Mouse (Mus musculus) mouse trophoblast stem cell (cell line): ENCODE results near the gene Hoxa6.

ENCODE experiments used
- in situ Hi-C, 2 experiments: fragments of 300-500 bp; cut with MseI, MboI; formaldehyde crosslinking; loops; 2 replicates in 1 of 2; 3 replicates in 1 of 2; pipeline ENCODE4 v1.15.1; 2025

The Hoxa6 gene

GRCm38 (mm10) chr6:52215771-52216535 is 7.4 kb upstream of the Hoxa6 start:
- in situ Hi-C loops: loop anchor here in 1 of 2 experiments (25.0 kb wide), 1 partner anchor 604 kb away; no protein-coding TSS in a partner anchor

DNA sequence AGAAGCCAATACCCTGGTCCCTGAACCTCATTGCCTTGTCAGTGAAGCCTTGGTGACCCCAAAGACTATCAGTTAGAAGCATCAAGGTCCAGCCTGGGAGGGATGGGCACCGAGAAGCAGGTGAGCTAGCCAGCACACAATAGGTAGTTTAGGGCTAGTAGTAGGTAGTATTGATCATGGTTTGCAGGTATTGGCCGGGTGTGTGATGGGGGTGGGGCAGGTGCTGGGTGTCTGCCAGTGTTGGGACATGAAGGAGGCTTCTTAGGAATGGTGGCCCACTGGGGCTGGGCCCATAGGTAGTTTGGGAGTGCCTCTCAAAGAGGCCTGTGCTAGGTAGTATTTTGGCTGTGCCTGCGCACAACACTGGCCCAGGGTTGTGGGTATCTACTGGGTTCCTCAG is 6.5 kb upstream of the Hoxa6 start:
- in situ Hi-C loops: loop anchor here in 1 of 2 experiments (25.0 kb wide), 1 partner anchor 603 kb away; no protein-coding TSS in a partner anchor

DNA sequence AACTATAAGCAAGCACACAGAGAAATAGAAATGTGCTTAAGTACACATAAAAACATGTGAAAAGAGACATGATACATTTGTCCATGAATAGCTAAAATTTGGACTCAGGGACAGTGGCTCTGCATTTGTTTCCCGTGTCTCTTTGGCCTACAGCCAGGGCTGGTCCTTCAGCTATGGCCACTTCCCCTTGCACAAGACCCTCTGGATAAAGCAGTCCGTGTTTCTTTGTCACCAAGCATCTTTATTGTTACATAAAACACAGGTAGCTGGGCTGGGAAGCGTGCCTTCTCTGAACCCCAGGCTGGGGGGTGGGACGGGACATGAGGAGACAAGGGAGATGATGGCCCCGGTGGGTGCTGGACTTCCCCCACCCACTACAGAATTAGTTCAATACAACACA is 5.7 kb upstream of the Hoxa6 start:
- in situ Hi-C loops: loop anchor here in 1 of 2 experiments (25.0 kb wide), 1 partner anchor 602 kb away; no protein-coding TSS in a partner anchor

- in situ Hi-C loops: loop anchor here in 1 of 2 experiments (25.0 kb wide), 1 partner anchor 601 kb away; no protein-coding TSS in a partner anchor
Observed at GRCm38 (mm10) chr6:52213119-52213986, 4.8 kb upstream of the Hoxa6 start, which contains the start of the genes Hoxa3 and Gm28308. Gene Hoxa3, minus strand, starts transcription at chr6:52213336. Gene Gm28308, minus strand, starts transcription at chr6:52213339.

GRCm38 (mm10) chr6:52212556-52213118 is 4.1 kb upstream of the Hoxa6 start:
- in situ Hi-C loops: loop anchor here in 1 of 2 experiments (25.0 kb wide), 1 partner anchor 600 kb away; no protein-coding TSS in a partner anchor

DNA sequence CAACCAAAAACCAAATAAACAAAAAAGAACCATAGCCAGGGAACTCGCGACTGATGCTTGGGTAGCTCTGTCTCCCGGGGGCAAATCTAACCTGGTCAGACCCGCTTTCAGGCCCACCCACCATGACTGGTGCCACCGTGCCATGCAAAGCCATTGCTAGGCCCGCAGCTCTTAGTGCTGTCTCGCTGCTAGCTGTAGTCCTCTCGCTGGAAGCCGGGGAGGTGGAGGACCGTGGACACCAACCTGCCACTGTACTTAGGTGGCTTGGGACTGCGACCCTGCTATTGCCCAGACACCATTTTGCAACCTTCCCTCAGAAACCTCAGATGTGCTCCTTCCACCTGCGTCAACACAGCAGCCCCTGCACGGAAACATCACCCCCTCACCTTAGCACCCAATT is 3.4 kb upstream of the Hoxa6 start:
- in situ Hi-C loops: loop anchor here in 1 of 2 experiments (25.0 kb wide), 1 partner anchor 600 kb away; no protein-coding TSS in a partner anchor

DNA sequence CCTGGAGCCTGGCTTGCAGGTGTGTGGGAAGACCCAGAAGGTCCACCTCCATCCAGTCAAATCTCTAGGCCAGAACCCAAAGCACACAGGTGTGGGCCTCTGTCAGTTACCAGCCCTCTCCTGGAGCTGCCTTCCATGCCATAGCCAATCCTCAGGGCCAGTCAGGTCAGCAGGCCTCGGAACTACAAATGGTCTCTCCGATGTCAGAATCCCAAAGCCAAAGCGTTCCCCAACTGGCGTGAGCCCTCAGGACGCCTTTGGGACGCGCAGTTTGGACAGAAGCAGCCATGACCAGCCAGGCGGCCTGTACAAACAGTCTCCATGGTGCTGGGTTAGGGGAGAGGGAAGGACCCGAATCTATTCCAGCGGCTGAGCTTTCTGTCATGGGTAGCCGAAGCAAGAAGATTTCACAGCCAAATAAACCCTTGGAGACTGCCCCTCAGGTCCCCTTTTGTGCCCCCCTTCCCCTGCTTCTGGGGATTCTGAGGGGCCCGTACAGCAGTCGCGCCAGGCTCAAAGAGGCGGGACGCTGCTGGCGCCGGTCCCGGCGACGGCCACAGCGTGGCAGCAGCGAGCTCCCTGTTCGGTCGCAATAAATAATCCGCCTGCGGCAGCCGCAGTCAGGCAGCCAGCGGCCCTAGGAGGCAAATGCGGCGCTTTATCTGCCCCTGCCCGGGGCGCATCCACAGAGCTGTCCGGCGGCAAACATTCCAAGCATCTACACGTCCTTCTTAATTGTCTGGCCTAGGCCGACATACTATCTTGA is 2.8 kb upstream of the Hoxa6 start:
- in situ Hi-C loops: loop anchor here in 1 of 2 experiments (25.0 kb wide), 1 partner anchor 599 kb away; no protein-coding TSS in a partner anchor

- in situ Hi-C loops: loop anchor here (10.0 to 25.0 kb wide), 3 partner anchors 205 to 597 kb away; no protein-coding TSS in a partner anchor
Observed at GRCm38 (mm10) chr6:52209685-52210046, 1.1 kb upstream of the Hoxa6 start.

DNA sequence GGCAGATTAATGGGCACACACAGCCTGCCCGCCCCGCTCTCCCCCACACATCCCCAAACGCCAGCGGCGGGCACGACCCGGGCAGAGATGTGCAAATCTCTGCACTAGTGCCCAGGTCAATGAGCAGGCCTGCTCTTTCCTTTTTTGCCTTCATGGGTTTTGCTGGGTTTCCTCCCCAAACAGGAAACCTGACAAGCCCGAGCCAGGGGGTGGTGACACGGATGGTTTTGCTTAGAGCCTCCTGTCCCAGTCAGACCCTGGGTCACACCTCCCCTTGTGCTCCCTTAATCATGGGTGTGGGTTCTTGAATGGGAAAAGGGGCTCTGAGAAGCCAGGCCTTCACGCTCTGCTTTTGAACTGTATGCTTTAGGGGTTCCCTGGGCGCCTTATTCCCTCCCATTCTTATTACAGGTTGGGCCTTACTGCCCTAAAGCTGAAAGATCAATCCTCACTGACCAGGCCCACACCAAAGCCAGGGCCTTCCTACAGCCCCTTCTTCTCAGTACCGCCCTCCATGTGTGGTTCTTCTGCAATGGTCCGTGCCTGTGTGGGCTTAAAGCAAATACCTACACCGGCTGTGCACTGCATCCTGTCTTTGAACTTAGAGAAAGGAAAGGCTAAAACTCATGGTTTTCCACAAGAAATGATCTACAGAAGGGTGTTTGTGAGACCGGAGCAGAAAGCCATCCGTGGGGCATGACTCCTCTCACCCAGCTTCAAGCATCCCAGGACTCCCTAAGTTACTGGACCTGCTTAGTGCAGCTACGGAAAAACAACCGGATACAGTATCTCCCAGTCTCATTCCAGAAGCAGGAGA is 554 bp upstream of the Hoxa6 start:
- in situ Hi-C loops: loop anchor here (10.0 to 25.0 kb wide), 3 partner anchors 204 to 597 kb away; no protein-coding TSS in a partner anchor

DNA sequence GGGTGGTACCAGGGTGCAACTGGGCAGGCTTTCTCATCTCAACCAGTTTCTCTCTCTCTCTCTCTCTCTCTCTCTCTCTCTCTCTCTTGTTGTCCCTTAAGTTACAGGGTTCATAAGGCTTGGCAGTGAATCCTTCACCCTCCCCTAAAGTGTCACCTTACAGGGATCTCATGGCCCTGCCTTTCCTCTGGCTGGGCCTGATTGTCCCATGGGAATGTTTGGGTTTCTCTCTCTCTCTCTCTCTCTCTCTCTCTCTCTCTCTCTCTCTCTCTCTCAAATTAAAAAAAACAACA is 892 bp downstream of the Hoxa6 start:
- in situ Hi-C loops: loop anchor here (10.0 to 25.0 kb wide), 3 partner anchors 203 to 595 kb away; no protein-coding TSS in a partner anchor

DNA sequence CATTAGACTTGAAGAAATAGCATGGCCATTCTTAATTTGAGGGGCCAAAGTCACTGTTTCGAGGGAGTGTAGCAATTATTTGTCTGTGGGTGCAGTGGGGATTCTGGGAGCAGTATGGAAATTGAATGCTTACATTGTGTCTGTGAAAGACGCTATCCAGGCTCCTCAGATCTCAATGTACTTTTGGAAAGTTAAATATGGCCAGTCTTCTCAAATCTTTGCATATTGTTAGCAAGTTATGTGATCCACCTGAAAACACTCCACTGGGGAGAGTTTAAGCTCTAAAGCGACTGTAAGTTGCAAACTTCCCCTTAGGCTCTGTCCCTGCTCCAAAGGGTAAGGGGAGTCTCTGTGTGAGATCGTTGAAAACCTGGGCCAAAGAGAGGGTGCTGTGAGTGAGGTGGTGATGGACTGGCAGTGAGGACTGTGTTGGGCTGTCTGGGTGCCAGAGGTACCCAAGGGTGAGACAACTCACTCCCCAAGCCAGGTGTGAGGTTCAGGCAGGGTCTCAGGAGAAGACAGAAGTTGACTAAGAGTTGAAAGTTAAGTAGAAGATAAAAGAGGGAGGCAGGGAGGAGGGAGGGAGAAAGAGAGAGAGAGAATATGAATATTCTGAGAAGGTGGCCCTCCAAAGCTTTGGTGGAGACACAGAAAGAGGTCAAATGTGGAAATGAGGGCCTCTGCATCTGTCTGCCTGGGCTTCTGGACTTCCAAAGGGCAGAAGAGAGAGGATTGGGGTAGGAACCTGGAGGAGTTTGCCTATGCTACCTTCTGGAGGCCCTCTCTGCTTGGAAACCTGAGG is 1.4 kb downstream of the Hoxa6 start:
- in situ Hi-C loops: loop anchor here (10.0 to 25.0 kb wide), 3 partner anchors 202 to 595 kb away; no protein-coding TSS in a partner anchor

DNA sequence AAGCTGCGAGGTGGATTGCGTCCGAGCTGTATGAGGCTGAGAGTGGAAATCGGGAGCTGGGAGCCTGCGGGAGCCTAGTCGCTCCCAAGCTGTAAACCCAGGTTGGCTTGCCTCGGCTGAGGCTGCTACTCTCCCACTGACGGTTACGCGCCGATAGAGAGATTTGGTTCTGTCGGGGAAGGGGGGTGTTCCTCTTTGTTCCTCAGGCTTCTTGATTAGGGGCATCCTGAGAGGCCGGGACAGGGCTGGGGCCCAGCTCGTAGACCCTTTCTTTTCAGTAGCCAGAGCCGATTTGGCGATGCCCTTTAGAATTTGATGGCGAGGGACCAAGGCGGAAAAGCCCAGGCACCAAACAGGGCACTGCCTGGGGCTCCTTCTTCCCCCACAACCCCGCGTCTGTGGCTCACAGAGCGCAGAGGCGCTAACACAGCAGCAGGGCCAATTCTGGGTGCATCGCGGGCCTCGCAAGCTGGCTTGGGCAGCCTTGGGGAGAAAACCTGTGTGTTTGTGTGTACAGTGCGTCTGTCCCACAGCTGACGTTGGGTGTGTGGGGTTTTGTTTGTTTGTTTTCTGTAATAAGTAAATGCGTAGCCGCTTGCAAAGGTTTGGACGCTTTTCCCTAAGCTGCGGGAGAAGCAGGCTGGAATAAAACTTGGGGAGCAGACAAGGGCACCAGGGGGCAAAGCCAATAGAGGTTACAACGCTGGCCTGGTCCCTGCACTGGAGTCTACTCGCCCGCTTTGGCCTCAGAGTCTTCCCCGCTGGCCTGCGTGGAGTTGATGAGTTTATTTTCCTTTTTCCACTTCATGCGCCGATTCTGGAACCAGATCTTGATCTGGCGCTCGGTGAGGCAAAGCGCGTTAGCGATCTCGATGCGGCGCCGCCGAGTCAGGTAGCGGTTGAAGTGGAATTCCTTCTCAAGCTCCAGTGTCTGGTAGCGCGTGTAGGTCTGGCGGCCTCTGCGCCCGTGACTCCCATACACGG is 2.6 kb downstream of the Hoxa6 start:
- in situ Hi-C loops: loop anchor here (10.0 to 25.0 kb wide), 3 partner anchors 201 to 594 kb away; no protein-coding TSS in a partner anchor

DNA sequence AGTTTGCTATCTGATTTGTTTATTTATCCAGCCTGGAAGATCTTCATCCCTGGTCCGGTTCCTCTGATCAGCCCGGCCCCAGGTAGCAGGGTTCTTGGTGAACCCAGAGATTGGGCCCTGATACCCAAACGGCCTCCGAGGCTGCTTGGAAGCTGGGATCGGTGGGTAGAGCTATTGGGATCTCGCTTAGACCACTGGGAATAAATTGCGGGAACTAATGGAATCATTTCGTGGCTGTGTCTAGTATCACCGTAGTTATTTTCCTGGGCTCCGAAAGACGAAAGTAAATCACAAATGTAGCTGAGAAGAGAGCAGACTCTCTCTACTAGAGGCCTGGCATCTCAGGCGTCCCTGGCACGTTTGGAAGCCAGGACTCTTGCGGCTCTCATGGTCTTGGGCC is 3.3 kb downstream of the Hoxa6 start:
- in situ Hi-C loops: loop anchor here (10.0 to 25.0 kb wide), 3 partner anchors 200 to 593 kb away; no protein-coding TSS in a partner anchor

DNA sequence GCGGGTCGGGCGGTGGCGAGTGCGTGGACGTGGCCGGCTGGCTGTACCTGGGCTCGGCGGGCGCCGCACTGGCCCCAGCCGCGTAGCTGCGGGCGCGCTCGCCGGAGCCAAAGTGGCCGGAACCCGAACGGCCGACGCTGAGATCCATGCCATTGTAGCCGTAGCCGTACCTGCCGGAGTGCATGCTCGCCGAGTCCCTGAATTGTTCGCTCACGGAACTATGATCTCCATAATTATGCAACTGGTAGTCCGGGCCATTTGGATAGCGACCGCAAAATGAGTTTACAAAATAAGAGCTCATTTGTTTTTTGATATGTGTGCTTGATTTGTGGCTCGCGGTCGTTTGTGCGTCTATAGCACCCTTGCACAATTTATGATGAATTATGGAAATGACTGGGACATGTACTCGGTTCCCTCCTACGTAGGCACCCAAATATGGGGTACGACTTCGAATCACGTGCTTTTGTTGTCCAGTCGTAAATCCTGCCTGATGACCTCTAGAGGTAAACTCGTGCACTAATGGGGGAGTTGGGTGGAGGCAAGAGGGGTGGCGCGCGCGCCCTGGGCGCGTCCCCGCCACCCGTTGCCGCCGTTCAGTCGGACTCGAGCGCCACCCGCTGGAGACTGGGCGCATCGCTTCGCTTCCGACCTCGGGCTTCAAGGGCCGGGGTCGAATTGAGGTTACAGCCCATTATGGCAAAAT is 4.3 kb downstream of the Hoxa6 start, which contains the start of gene Hoxa5:
Gene Hoxa5 (minus strand): TSS at position 538 of the 703 bp plus-strand sequence.
- in situ Hi-C loops: loop anchor here (10.0 to 25.0 kb wide), 3 partner anchors 199 to 592 kb away; no protein-coding TSS in a partner anchor

DNA sequence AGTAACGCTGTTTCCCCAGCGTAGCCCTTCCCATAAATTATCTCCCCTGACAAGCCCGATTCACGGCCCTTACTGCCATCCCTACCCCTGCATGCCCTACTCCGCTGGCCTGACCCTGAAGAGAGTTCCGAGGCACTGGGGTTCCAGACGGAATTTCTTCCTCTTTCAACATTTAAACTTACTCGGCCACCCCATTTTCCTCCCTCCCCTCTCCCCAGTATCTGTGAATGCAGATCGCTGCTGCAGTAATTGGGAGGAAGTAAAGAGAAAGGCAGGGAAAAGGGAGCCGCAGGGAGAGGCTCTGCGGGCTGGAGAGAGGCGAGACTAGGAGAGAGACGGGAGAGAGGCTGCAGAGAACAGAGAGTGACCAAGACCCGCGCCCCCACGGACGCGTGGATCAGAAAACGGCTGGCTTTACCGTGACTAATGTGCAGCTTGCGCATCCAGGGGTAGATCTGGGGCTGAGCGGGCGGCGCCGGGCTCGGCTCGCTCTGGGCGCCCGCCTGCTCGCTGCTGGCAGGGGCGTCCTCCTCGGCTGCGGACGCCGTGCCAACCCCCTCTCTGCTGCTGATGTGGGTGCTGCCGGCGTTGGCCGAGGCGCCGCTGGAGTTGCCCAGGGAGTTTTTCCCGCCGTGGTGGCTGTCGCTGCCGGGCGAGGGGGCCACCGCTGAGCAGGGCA is 5.0 kb downstream of the Hoxa6 start:
- in situ Hi-C loops: loop anchor here (10.0 to 25.0 kb wide), 3 partner anchors 199 to 591 kb away; no protein-coding TSS in a partner anchor

GRCm38 (mm10) chr6:52203121-52203370 is 5.5 kb downstream of the Hoxa6 start:
- in situ Hi-C loops: loop anchor here (10.0 to 25.0 kb wide), 3 partner anchors 198 to 591 kb away; no protein-coding TSS in a partner anchor
